Mouse (Mus musculus): ENCODE data around the gene Nek3. TPM values are rescaled to one million over a fixed set of nuclear protein-coding genes. Genes with fewer than 3 reads are reported as not detected.

Nek3 gene
- polyA plus RNA-seq, 1 experiment from 2014 or later: 4.3 TPM

DNA sequence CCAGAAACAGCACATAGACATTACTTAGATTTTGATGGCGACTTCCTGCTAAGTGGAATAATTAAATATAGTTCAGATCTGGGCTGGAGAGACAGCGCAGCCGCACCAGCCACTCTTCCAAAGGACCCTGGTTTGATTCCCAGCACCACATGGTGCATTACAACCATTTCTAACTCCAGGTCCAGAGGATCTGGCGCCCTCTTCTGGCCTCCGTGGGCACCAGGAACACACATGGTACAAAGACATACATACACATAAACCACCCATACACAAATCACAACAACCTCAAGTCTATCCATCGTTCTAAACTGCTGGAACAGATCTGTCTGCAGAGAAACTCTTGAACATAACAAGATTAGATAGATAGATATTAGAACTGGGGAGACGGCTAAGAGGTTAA, 9.7 kb upstream of the Nek3 start:
- Histone ChIP-seq H3K9ac (no peak overlapping the region), H3K4me3 (no peak overlapping the region), H3K36me3 (peaks cover 44% of the 10 kb centered on the region), H3K27ac (no peak overlapping the region), H3K27me3 (no peaks in the 10 kb centered on the region), H3K4me1 (replicated peaks) (peaks cover 6% of the 10 kb centered on the region; the same call in 1 of the 2 replicates), H3K4me2 (no peak overlapping the region), H3K9me3 (replicated peaks) (no peaks in the 10 kb centered on the region)
- 90% methylated on average over 7 of the region's 7 CpGs for WGBS
- no peak for ATAC-seq (replicated peaks; ENCODE audit: insufficient number of reproducible peaks, insufficient read depth, low FRiP score, low read depth)

GRCm38 (mm10) chr8:22169167-22169566, 2.9 kb upstream of the Nek3 start:
- H3K4me1 ChIP-seq (replicated peaks): peaks cover 8% of the 10 kb centered on the region; the same call in 1 of the 2 replicates
- peaks cover 27% of the 10 kb centered on the region for H3K36me3 ChIP-seq
- H3K9me3 ChIP-seq (replicated peaks): no peaks in the 10 kb centered on the region
- H3K4me3 ChIP-seq: no peak overlapping the region
- H3K27me3 ChIP-seq: no peaks in the 10 kb centered on the region
- H3K27ac ChIP-seq: no peak overlapping the region
- no peak for ATAC-seq (replicated peaks; ENCODE audit: insufficient number of reproducible peaks, insufficient read depth, low FRiP score, low read depth)
- no peak overlapping the region for H3K9ac ChIP-seq
- no peak overlapping the region for H3K4me2 ChIP-seq
- WGBS: 90% methylated on average over 5 of the region's 5 CpGs

GRCm38 (mm10) chr8:22165251-22166079, 770 bp downstream of the Nek3 start:
- 49% methylated on average over 10 of the region's 10 CpGs for WGBS

DNA sequence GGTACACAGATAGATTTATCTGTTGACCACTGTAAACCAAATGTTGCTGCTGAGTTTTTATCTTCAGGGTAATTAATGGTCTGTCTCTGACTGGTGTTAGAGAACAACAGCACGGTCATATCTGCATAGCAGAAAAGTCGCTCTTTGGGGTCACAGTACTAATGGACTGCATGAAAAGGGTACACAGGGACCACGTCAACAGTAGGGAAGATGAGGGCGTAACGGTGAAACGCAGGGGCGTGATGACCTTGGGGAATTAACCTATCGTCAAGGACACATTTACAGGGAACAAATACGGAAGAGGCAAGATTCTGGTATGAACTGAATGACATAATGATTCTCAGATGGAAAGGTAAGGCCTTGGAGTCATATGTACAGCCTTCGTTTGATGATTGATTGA, 1.8 kb downstream of the Nek3 start:
- 82% methylated on average over 10 of the region's 10 CpGs for WGBS
- H3K36me3 ChIP-seq: peaks cover 17% of the 10 kb centered on the region
- no peak overlapping the region for H3K4me2 ChIP-seq
- no peak overlapping the region for H3K9ac ChIP-seq
- H3K27me3 ChIP-seq: no peaks in the 10 kb centered on the region
- no peak for ATAC-seq (replicated peaks; ENCODE audit: insufficient number of reproducible peaks, insufficient read depth, low FRiP score, low read depth)
- no peak overlapping the region for H3K4me3 ChIP-seq
- no peaks in the 10 kb centered on the region for H3K9me3 ChIP-seq (replicated peaks)
- H3K27ac ChIP-seq: no peak overlapping the region
- H3K4me1 ChIP-seq (replicated peaks): peaks cover 8% of the 10 kb centered on the region; the same call in 1 of the 2 replicates

More at GRCm38 (mm10) chr8:22165251-22166079, 770 bp downstream of the Nek3 start:
- ATAC-seq (replicated peaks; ENCODE audit: insufficient number of reproducible peaks, insufficient read depth, low FRiP score, low read depth): no peak; the same call in 1 of the 2 replicates
- peak overlapping the region; percentile 59 for H3K9ac ChIP-seq
- H3K27me3 ChIP-seq: no peaks in the 10 kb centered on the region
- no peaks in the 10 kb centered on the region for H3K9me3 ChIP-seq (replicated peaks)
- peaks cover 8% of the 10 kb centered on the region; the same call in 1 of the 2 replicates for H3K4me1 ChIP-seq (replicated peaks)
- peak overlapping the region; percentile 75 for H3K27ac ChIP-seq
- H3K4me2 ChIP-seq: peak overlapping the region; percentile 60
- H3K36me3 ChIP-seq: peaks cover 16% of the 10 kb centered on the region
- peak overlapping the region; percentile 63 for H3K4me3 ChIP-seq

DNA sequence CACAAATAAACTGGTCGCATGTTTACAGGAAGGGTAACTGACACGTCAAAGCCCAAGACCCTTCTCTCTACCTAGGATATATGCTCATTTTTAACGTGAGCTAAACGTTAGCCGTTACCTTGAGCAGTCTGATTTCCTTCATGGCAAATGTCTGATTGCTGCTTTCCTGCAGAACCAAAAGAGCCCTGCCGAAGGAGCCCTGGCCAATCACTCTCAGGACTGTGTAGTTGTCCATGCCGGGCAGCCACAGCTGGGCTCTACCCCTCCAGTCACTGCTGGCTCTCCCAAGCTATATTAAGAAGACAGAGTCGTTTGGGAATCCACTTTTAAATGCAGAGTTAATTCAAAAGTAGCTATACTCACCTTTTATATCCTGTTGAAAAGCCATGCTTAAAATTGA, 4.0 kb downstream of the Nek3 start:
- H3K27ac ChIP-seq: no peak overlapping the region
- peaks cover 13% of the 10 kb centered on the region; the same call in 1 of the 2 replicates for H3K36me3 ChIP-seq
- no peak for ATAC-seq (replicated peaks; ENCODE audit: insufficient number of reproducible peaks, insufficient read depth, low FRiP score, low read depth)
- H3K9me3 ChIP-seq (replicated peaks): no peaks in the 10 kb centered on the region
- H3K27me3 ChIP-seq: no peaks in the 10 kb centered on the region
- no peak overlapping the region for H3K4me3 ChIP-seq
- H3K9ac ChIP-seq: no peak overlapping the region
- no peak overlapping the region for H3K4me2 ChIP-seq
- 82% methylated on average over 8 of the region's 8 CpGs for WGBS
- H3K4me1 ChIP-seq (replicated peaks): peaks cover 8% of the 10 kb centered on the region; the same call in 1 of the 2 replicates

- H3K27me3 ChIP-seq: no peaks in the 10 kb centered on the region
- H3K9me3 ChIP-seq (replicated peaks): no peaks in the 10 kb centered on the region
- peaks cover 5% of the 10 kb centered on the region; the same call in 1 of the 2 replicates for H3K4me1 ChIP-seq (replicated peaks)
- no peak overlapping the region for H3K9ac ChIP-seq
- peak overlapping the region; percentile 13; the same call in 1 of the 2 replicates for H3K27ac ChIP-seq
- H3K4me3 ChIP-seq: no peak overlapping the region
- WGBS: 62% methylated on average over 3 of the region's 3 CpGs
- no peak overlapping the region for H3K4me2 ChIP-seq
- ATAC-seq (replicated peaks; ENCODE audit: insufficient number of reproducible peaks, insufficient read depth, low FRiP score, low read depth): no peak
- peaks cover 6% of the 10 kb centered on the region; the same call in 1 of the 2 replicates for H3K36me3 ChIP-seq
Measured at GRCm38 (mm10) chr8:22150345-22150663, 15.9 kb downstream of the Nek3 start.

- H3K9me3 ChIP-seq (replicated peaks): no peaks in the 10 kb centered on the region
- peak overlapping the region; percentile 13; the same call in 1 of the 2 replicates for H3K27ac ChIP-seq
- WGBS: 74% methylated on average over 11 of the region's 11 CpGs
- H3K4me2 ChIP-seq: no peak overlapping the region
- H3K36me3 ChIP-seq: peaks cover 6% of the 10 kb centered on the region; the same call in 1 of the 2 replicates
- no peaks in the 10 kb centered on the region for H3K27me3 ChIP-seq
- peaks cover 5% of the 10 kb centered on the region; the same call in 1 of the 2 replicates for H3K4me1 ChIP-seq (replicated peaks)
- H3K9ac ChIP-seq: no peak overlapping the region
- no peak overlapping the region for H3K4me3 ChIP-seq
- no peak for ATAC-seq (replicated peaks; ENCODE audit: insufficient number of reproducible peaks, insufficient read depth, low FRiP score, low read depth)
Measured at GRCm38 (mm10) chr8:22149643-22150344, 16.4 kb downstream of the Nek3 start.

- no peak for ATAC-seq (replicated peaks; ENCODE audit: insufficient number of reproducible peaks, insufficient read depth, low FRiP score, low read depth)
- peaks cover 8% of the 10 kb centered on the region; the same call in 1 of the 2 replicates for H3K4me1 ChIP-seq (replicated peaks)
- no peaks in the 10 kb centered on the region for H3K27me3 ChIP-seq
- no peak overlapping the region for H3K9ac ChIP-seq
- H3K9me3 ChIP-seq (replicated peaks): no peaks in the 10 kb centered on the region
- H3K27ac ChIP-seq: no peak overlapping the region
- H3K36me3 ChIP-seq: peaks cover 6% of the 10 kb centered on the region; the same call in 1 of the 2 replicates
- H3K4me3 ChIP-seq: no peak overlapping the region
- H3K4me2 ChIP-seq: no peak overlapping the region
- 91% methylated on average over 7 of the region's 7 CpGs for WGBS
Measured at GRCm38 (mm10) chr8:22148367-22148740, 17.9 kb downstream of the Nek3 start.

GRCm38 (mm10) chr8:22147706-22148366, 18.4 kb downstream of the Nek3 start:
- Histone ChIP-seq H3K9ac (no peak overlapping the region), H3K4me3 (no peak overlapping the region), H3K9me3 (replicated peaks) (no peaks in the 10 kb centered on the region), H3K36me3 (peaks cover 6% of the 10 kb centered on the region; the same call in 1 of the 2 replicates), H3K27ac (no peak overlapping the region), H3K4me1 (replicated peaks) (peaks cover 8% of the 10 kb centered on the region; the same call in 1 of the 2 replicates), H3K27me3 (no peaks in the 10 kb centered on the region), H3K4me2 (no peak overlapping the region)
- no peak for ATAC-seq (replicated peaks; ENCODE audit: insufficient number of reproducible peaks, insufficient read depth, low FRiP score, low read depth)
- 80% methylated on average over 9 of the region's 9 CpGs for WGBS

DNA sequence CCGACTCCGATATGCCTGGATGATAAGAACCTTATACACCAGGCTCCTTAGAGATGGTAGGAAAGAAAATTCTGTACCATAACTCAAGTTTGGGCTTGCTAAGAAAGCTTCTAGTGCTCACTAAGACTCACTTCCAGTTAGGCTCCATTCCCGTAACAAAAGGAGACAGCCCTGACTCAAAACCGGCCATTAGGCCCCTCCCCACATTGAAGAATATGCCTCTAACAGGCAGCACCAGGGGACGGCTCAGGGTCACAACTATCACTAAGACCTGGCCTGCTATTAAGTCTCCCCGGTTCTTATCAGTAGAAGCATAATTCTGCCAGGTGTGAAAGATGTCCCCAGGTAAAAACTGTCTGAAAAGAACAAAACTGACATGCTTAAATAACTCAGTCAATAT, 20.4 kb downstream of the Nek3 start:
- Histone ChIP-seq H3K4me2 (no peak overlapping the region), H3K9ac (no peak overlapping the region), H3K27me3 (no peaks in the 10 kb centered on the region), H3K4me1 (replicated peaks) (peaks cover 8% of the 10 kb centered on the region; the same call in 1 of the 2 replicates), H3K27ac (no peak overlapping the region), H3K36me3 (peaks cover 6% of the 10 kb centered on the region; the same call in 1 of the 2 replicates), H3K9me3 (replicated peaks) (no peaks in the 10 kb centered on the region), H3K4me3 (no peak overlapping the region)
- 65% methylated on average over 6 of the region's 6 CpGs for WGBS
- no peak for ATAC-seq (replicated peaks; ENCODE audit: insufficient number of reproducible peaks, insufficient read depth, low FRiP score, low read depth)
